Mouse (Mus musculus) heart, postnatal 10 days (tissue): ENCODE results near the gene Ager. TPM values are rescaled to one million over a fixed set of nuclear protein-coding genes. Genes with fewer than 3 reads are reported as not detected.

Source experiments
- DNase-seq, 2 experiments: peaks; one replicate each; pipeline ENCODE4 v3.0.0; 2021
- intact Hi-C: fragments of 180-260 bp; cut with DNase I; formaldehyde crosslinking; loops from one replicate; pipeline ENCODE4 v1.15.1; 2025
- total RNA-seq, 2 experiments: library from RNA; stranded (reverse); gene quantifications; 2 replicates each; pipeline ENCODE4 v1.2.3; 2021

Ager gene
- total RNA-seq, 2 experiments from 2014 or later, result 1.1 to 1.6 TPM

- intact Hi-C loops, result loop anchor here (2.0 kb wide), 1 partner anchor 17 kb away; the partner anchor contains the start of gene Fkbpl
Observed at GRCm38 (mm10) chr17:34627943-34628643, 30.4 kb downstream of the Ager start, which contains the start of gene Ppt2. Gene Ppt2, minus strand, starts transcription at chr17:34628510.

GRCm38 (mm10) chr17:34628644-34628967, 30.9 kb downstream of the Ager start:
- intact Hi-C loops, result no loop called here
- DNase-seq, result no peak

More at GRCm38 (mm10) chr17:34627943-34628643, 30.4 kb downstream of the Ager start, which contains the start of gene Ppt2:
- DNase-seq, result peak in 1 of 2 experiments; percentile 75

GRCm38 (mm10) chr17:34629221-34629751, 31.6 kb downstream of the Ager start, which contains the start of gene Prrt1:
Gene Prrt1, plus strand, starts transcription at chr17:34629533.
- intact Hi-C loops, result no loop called here
- no peak for DNase-seq

GRCm38 (mm10) chr17:34629796-34630603, 32.3 kb downstream of the Ager start:
- no peak for DNase-seq
- intact Hi-C loops, result no loop called here

- DNase-seq, result no peak
- intact Hi-C loops, result no loop called here
Observed at GRCm38 (mm10) chr17:34630761-34631301, 33.2 kb downstream of the Ager start.

DNA sequence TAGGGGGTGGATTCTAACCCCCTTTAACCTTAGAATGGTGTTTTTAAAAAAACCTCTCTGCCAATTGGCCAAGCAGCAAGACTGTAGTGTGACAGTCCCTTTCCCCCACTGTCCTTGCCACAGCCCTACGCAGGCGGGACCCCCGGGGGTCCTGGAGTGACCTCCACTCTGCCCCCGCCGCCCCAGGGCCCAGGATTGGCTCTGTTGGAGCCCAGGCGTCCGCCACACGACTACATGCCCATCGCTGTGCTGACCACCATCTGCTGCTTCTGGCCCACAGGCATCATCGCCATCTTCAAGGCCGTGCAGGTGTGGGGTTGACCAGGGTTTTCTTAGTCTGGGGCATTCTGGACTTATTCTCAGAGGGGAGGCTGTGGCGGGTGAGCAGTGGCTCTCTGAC, 34.0 kb downstream of the Ager start:
- DNase-seq, result no peak
- intact Hi-C loops, result no loop called here

- intact Hi-C loops, result no loop called here
- peak; percentile 72 to 81 for DNase-seq
Observed at GRCm38 (mm10) chr17:34632261-34632691, 34.6 kb downstream of the Ager start.

GRCm38 (mm10) chr17:34635671-34636070, 38.0 kb downstream of the Ager start:
- intact Hi-C loops, result no loop called here
- DNase-seq, result no peak

DNA sequence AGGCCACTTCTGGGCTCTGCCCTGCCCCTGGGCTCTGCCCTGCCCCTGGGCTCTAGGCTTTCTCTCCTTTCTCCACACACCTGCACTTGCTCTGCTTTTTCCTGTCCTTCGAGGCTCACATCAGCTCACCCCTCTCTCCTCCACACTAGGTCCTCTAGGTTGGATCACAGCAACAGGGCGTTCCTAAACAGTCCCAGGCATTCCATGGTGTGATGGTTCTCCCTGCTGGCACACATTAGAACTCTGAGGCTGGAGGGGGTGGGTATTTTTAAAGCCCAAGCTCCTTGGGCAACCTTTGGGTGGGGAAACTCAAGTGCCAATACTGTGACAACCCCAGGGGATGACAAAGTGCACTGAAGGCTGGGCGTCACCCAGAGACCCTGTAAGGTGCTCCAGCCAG, 39.8 kb downstream of the Ager start:
- intact Hi-C loops, result no loop called here
- no peak for DNase-seq

DNA sequence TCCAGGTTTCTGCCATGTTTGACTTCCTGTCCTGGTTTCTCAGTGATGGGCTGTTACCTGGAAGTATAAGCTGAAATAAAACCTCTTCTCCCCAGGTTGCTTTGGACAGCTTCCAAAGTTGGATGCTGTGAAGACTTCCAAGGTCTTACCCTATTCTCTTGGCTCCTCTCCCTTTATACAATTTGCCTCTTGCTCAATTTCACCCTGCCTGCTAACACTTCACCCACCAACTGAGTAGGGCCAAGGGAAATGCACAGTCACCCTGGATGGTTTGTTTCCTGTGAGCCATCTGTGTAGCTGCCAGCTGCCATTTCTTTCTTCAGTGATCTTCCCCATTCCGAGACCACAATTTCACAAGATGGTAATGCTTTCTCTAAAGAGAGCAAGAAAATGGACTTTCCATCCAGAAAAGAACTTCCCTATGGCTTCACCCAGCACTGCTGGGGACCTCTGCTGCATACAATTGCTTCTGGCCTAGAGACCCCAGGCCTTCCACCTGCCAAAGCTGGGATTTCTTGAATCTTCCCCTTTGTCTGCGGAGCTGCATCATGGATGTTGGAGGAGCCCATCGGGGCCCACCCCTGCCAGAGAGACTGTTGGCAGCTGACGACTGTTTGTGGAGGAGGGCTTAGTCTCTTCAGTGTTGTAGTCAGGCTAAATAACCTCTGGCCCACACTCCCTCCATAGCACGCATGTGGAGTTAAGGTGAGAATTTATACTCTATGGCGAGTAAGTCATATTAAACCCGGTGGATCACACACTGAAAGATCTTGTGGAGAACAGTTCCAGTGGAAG, 42.0 kb downstream of the Ager start:
- intact Hi-C loops, result loop anchor here (5.0 kb wide), 1 partner anchor 293 kb away; the partner anchor contains the start of gene Neu1
- no peak for DNase-seq

- intact Hi-C loops, result loop anchor here (5.0 kb wide), 1 partner anchor 291 kb away; the partner anchor contains the start of gene Neu1
- peak; percentile 73 to 75 for DNase-seq
Observed at GRCm38 (mm10) chr17:34640778-34641601, 43.3 kb downstream of the Ager start.

GRCm38 (mm10) chr17:34641945-34642344, 44.3 kb downstream of the Ager start:
- intact Hi-C loops, result loop anchor here (5.0 kb wide), 1 partner anchor 290 kb away; the partner anchor contains the start of gene Neu1
- DNase-seq, result no peak

GRCm38 (mm10) chr17:34643379-34643778, 45.7 kb downstream of the Ager start:
- no peak for DNase-seq
- intact Hi-C loops, result loop anchor here (5.0 kb wide), 1 partner anchor 289 kb away; the partner anchor contains the start of gene Neu1

- no peak for DNase-seq
- intact Hi-C loops, result loop anchor here (2.0 to 5.0 kb wide), 2 partner anchors 17 to 288 kb away; partner anchors contain the start of gene Neu1
Observed at GRCm38 (mm10) chr17:34643944-34644343, 46.3 kb downstream of the Ager start.

- intact Hi-C loops, result loop anchor here (2.0 to 5.0 kb wide), 2 partner anchors 18 to 288 kb away; partner anchors contain the start of gene Neu1
- DNase-seq, result peak; percentile 98 to 99
Observed at GRCm38 (mm10) chr17:34644608-34645007, 46.9 kb downstream of the Ager start, which contains the start of gene Fkbpl. Gene Fkbpl, plus strand, starts transcription at chr17:34644764.

DNA sequence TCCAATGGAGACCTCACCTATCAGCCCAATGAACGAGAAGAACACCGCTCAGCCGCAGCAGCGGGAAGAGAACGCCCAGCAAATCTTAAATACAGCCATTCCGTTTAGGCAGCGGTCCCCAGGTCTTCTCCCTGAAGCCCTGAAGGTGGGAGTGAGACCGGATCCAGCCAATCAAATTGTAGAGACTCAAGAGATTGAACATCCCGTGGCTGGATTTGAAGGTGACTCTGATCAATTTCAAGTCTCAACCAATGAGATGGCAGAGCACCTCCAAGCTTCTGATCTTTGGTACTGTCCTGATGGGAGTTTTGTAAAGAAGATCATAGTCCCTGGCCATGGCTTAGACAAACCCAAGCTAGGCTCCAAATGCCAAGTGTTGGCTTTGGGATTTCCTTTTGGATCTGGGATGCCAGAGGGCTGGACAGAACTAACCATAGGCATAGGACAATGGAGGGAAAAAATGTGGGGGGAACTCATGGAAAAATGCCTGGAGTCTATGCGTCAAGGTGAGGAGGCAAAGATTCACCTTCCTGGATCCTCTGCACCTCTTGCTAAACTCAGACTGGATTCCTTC, 47.7 kb downstream of the Ager start:
- no peak for DNase-seq
- intact Hi-C loops, result loop anchor here (2.0 kb wide), 1 partner anchor 19 kb away; no protein-coding TSS in a partner anchor

DNA sequence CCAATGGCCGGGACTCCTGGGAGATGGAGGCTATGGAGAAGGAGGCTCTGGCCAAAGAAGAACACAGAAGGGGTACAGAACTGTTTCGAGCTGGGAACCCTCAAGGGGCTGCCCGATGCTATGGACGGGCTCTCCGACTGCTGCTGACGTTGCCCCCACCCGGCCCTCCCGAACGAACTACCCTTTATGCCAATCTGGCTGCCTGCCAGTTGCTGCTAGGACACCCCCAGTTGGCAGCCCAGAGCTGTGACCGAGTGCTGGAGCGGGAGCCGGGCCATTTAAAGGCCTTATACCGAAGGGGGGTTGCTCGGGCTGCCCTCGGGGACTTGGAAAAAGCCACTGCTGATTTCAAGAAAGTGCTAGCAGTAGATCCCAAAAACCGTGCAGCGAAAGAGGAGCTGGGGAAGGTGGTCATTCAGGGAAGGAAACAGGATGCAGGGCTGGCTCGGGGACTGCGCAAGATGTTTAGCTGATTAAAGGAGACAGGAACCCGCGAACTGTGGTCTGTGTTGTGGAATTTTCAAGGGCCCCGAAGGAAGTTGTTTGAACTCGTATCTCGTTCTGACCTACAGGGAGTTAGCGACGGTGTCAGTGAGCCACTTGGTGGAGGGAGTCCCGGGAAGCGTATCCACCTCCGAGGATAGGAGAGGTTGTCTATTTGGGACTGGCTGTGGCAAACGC, 48.3 kb downstream of the Ager start:
- DNase-seq, result no peak
- intact Hi-C loops, result loop anchor here (2.0 kb wide), 1 partner anchor 19 kb away; no protein-coding TSS in a partner anchor
